Mouse (Mus musculus): ENCODE data around the gene D230025D16Rik.

DNA sequence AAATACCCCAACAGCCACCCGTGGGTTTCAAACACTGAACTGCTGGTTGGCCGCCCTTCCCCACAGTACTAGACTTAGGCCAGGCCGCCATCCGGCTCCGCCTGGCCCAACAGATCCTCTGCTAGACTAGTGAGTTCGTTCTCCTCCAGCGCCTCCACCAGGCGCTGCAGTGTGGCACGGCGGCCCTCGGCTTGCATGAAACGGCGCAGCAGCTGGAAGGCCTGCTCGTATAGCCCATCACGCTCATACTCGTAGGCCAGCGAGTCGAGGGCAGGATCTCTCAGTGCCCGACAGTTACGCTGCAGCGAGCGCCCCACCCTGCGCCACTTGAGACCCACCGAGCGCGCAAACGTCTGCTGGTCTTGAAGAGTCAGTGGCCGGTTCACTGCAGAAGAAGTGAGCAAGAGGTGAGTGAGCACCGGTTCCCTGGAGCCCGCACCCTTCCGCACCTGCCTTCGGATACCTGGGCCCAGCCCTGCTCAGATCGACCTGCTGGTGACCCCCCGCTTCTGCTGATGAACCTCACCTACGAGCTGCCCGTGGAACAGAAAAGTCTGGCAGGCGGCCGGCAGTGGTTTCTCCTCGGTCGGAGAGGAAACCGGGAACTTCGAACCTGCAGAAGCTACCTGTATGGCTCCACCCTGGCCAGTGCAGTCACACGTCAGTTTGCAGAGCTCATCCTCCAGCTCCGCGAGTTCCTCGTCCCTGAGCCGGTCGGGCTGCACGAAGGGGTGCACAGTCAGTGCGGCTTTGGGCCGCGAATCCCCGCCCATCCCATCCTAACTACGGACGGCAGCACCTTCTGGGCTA, 34.2 kb downstream of the D230025D16Rik start:
- TF ChIP-seq CTCF (IDR thresholded peaks at IDR 0.05; ENCODE audit: low read depth) (peak; percentile 43), EP300 (optimal IDR thresholded peaks at IDR 0.05) (no peak)

Data from stomach, postnatal 0 days (tissue).